28 mouse cellular contexts compared by ENCODE assay signal in genomic region chr2:136425561-136425960, GRCm38 (mm10). TPM values are rescaled to one million over a fixed set of nuclear protein-coding genes. Genes with fewer than 3 reads are reported as not detected.
A peak's percentile ranks its signal among the peaks of the same experiment; 100 is the strongest.
DNase-seq lines count a peak whose midpoint lies in the region; TF ChIP-seq lines count a peak whose summit lies in the region.
"Had no signal": no experiment of that assay in that cellular context is flagged by ENCODE, and none has a peak within 500 bp of the region (broad histone marks: within the 10 kb centered on the region; RNA-seq: fewer than 3 reads in every experiment).

No protein-coding gene starts in this region.

- H3K9ac ChIP-seq in ES-E14 (ENCODE audit: insufficient read depth, low read depth, low read length, poor library complexity, severe bottlenecking) = no peak overlapping the region
- H3K9ac ChIP-seq: embryonic facial prominence, embryonic 13.5 days; embryonic facial prominence, embryonic 15.5 days; forebrain, embryonic 12.5 days had no signal

- H3K36me3 ChIP-seq in testis, adult 2 months (ENCODE audit: control insufficient read depth, insufficient read depth, low read length) = no peaks in the 10 kb centered on the region
- no peaks in the 10 kb centered on the region for H3K36me3 ChIP-seq in ES-E14 (ENCODE audit: control insufficient read depth, insufficient read depth, low read length, poor library complexity, severe bottlenecking)
- H3K36me3 ChIP-seq: embryonic facial prominence, embryonic 13.5 days; embryonic facial prominence, embryonic 15.5 days; forebrain, embryonic 10.5 days; forebrain, embryonic 12.5 days had no signal

- DNase-seq in testis, postnatal 14 days (ENCODE audit: low spot score) = no peak
- DNase-seq in ES-E14 (ENCODE audit: low read depth, low spot score) (no peak), R1 (ENCODE audit: low read depth, low spot score) (peak; percentile 49), adipocyte (ENCODE audit: low spot score) (peak; percentile 49)
- no peak for DNase-seq in heart, adult 8-10 months (ENCODE audit: low spot score)
- no peak for DNase-seq in kidney, postnatal 10 days
- DNase-seq in T-cell, adult 2 months (ENCODE audit: low spot score) = no peak
- DNase-seq: adrenal gland, adult 8-10 months; adrenal gland, postnatal 14 days; adrenal gland, postnatal 36 days; cerebellum, adult 11 months; cerebellum, adult 18-20 months; cerebellum, adult 8-10 months; cerebellum, adult 9-11 months; cerebellum, postnatal 14 days; cerebellum, postnatal 36 days; embryo, embryonic 11 days had no signal

- no peak for TF ChIP-seq CTCF in testis, adult 2 months (IDR thresholded peaks at IDR 0.05; ENCODE audit: control insufficient read depth, insufficient read depth, insufficient replicate concordance, low read depth, low read length)

- H3K4me3 ChIP-seq in testis, adult 2 months (ENCODE audit: control insufficient read depth, low read depth, low read length) = peak overlapping the region; percentile 38
- H3K4me3 ChIP-seq in ES-E14 (ENCODE audit: insufficient read depth in 1 of 2, low read depth in 1 of 2, low read length in 2 of 2, poor library complexity in 1 of 2, severe bottlenecking in 1 of 2) = no peak overlapping the region
- H3K4me3 ChIP-seq: embryonic facial prominence, embryonic 13.5 days; embryonic facial prominence, embryonic 15.5 days; erythroblast, embryonic 14.5 days; forebrain, embryonic 10.5 days; forebrain, embryonic 12.5 days had no signal

- in situ Hi-C loops in ES-E14 (cut with MboI; ENCODE audit: low sequenced_read_pairs in 2 of 2, unreplicated experiment in 2 of 2) = no loop called here

- no peaks in the 10 kb centered on the region for H3K4me1 ChIP-seq in testis, adult 2 months (ENCODE audit: control insufficient read depth, insufficient read depth, low read length)
- H3K4me1 ChIP-seq in ES-E14 (ENCODE audit: control insufficient read depth in 2 of 2, insufficient read depth in 2 of 2, low read length in 2 of 2, poor library complexity in 1 of 2) = no peaks in the 10 kb centered on the region
- H3K4me1 ChIP-seq: embryonic facial prominence, embryonic 13.5 days; embryonic facial prominence, embryonic 15.5 days; forebrain, embryonic 10.5 days; forebrain, embryonic 12.5 days had no signal

- H3K27me3 ChIP-seq in testis, adult 2 months (ENCODE audit: control insufficient read depth, insufficient read depth, low read length) = no peaks in the 10 kb centered on the region
- H3K27me3 ChIP-seq: embryonic facial prominence, embryonic 13.5 days; embryonic facial prominence, embryonic 15.5 days; forebrain, embryonic 12.5 days; Patski had no signal

- H3K9me3 ChIP-seq in ES-E14 (ENCODE audit: control insufficient read depth, insufficient read depth, low read depth, low read length) = no peaks in the 10 kb centered on the region
- H3K9me3 ChIP-seq: embryonic facial prominence, embryonic 13.5 days; embryonic facial prominence, embryonic 15.5 days; forebrain, embryonic 10.5 days; forebrain, embryonic 12.5 days had no signal

- TF ChIP-seq POLR2A in testis, adult 2 months (IDR thresholded peaks at IDR 0.05; ENCODE audit: control insufficient read depth, low read depth, low read length) = no peak

- H3K27ac ChIP-seq in testis, adult 2 months (ENCODE audit: control insufficient read depth, insufficient read depth, low read depth, low read length) = no peak overlapping the region
- H3K27ac ChIP-seq in ES-E14 (ENCODE audit: insufficient read depth, low read depth, low read length, poor library complexity, severe bottlenecking) = no peak overlapping the region
- H3K27ac ChIP-seq: embryonic facial prominence, embryonic 13.5 days; embryonic facial prominence, embryonic 15.5 days; forebrain, embryonic 10.5 days; forebrain, embryonic 12.5 days had no signal

TF ChIP-seq in ES-E14, 5 proteins besides CTCF, POLR2A, EP300 and RAD21:
- TF ChIP-seq ZNF384 (IDR thresholded peaks at IDR 0.05; ENCODE audit: low read depth, low read length) (no peak), HCFC1 (IDR thresholded peaks at IDR 0.05; ENCODE audit: borderline replicate concordance, insufficient read depth, low read length) (no peak), MAFK (IDR thresholded peaks at IDR 0.05; ENCODE audit: insufficient read depth, low read depth, low read length) (no peak), ZC3H11A (IDR thresholded peaks at IDR 0.05; ENCODE audit: borderline replicate concordance, low read depth, low read length) (no peak), CHD2 (IDR thresholded peaks at IDR 0.05; ENCODE audit: low read depth, low read length) (peak; percentile 43; the same call in 1 of the 2 replicates)

RNA-seq across cellular contexts. Expression of gene Pak7, which starts 37.8 kb away (rescaled TPM):
- polyA plus RNA-seq in testis, adult 2 months (2012; rRNA removed) = 0.14 and 0.19 TPM in 2 replicates
- 0.16 and 0.22 TPM in 2 replicates for total RNA-seq in ES-E14 (2012; rRNA removed)
- total RNA-seq in heart, adult 8-10 months (2022) = under 1 TPM; 0.11 to 0.44 (median 0.23) TPM
- total RNA-seq: adrenal gland, adult 18-20 months; common myeloid progenitor, adult 5-6 weeks; MEL had no signal
- polyA plus RNA-seq: C2C12, Patski had no signal

Comparison
In these comparisons a context has a peak if more than half of its experiments do, and no peak if none do; other contexts are left out.
1. DNase-seq: peak in R1 (single experiment) and adipocyte (single experiment); none in testis, postnatal 14 days (single experiment), ES-E14 (single experiment), heart, adult 8-10 months (single experiment), kidney, postnatal 10 days (single experiment) and T-cell, adult 2 months (single experiment).